Mouse (Mus musculus) kidney, postnatal 25 days (tissue): ENCODE measurements around the gene Egr4.
A peak's percentile ranks its signal among the peaks of the same experiment; 100 is the strongest.

Experiments
- DNase-seq, 2 experiments: peaks; one replicate each; pipeline ENCODE4 v3.0.0; 2021; ENCODE audit warnings: mixed read lengths in 2 of 2

Gene Egr4

DNA sequence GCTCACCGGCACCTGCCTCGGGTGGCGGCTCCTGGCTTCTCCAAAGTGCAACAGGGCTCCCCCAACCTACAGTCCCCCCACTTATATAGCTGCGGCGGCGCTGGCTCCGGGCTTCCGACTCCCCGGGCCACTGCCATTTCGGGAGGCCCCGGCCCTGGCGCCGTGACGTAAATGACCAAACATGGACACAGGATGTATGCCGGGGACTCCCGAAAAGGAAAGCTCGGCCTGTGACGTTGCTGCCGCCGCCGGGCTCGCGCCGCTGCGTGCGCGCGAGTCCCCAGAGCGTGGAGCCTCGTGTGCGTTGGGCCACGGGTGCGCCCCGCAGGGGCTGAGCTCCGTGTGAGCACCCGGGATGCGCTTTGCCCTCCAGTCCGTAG, at the start of gene Egr4:
TSS of gene Egr4 (minus strand) at position 59 of the 380 bp plus-strand sequence.
- DNase-seq: no peak

DNA sequence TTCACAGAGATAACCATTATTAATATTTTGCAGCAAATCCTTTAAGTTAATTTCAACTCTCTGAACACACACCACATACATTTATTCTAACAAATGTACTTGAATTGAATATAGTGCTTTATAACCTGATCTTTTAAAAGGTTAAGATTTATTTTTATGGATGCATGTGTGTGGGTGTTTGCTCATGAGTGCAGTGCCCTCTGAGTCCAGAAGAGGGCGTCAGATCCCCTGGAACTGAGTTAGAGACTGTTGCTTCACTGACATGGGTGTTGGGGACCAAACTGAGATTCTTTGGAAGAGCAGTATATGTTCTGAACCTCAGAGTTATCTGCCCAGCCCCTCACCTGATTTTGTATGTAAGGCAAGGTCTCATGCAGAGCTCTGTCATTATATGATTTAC, 49.0 kb upstream of the Egr4 start:
- no peak for DNase-seq

DNA sequence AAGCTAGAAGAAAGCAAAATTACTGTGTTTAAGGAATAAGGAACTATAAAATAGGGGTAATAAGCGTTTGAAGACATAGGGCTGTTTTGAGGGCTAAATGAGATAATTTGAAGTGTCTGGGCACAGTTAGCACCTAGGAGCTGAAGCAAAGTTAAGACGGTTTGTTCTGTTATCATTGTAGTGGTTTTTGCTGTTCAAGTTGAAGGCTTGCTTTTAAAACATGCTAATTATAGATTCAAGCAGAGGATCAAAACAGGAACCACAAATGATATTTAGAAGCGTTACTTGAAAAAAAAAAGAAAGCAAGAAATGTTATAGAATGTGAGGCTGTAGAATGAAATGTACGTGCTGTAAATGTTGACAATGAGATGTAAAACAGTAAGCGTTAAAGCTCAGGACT, 34.3 kb upstream of the Egr4 start:
- no peak for DNase-seq

DNA sequence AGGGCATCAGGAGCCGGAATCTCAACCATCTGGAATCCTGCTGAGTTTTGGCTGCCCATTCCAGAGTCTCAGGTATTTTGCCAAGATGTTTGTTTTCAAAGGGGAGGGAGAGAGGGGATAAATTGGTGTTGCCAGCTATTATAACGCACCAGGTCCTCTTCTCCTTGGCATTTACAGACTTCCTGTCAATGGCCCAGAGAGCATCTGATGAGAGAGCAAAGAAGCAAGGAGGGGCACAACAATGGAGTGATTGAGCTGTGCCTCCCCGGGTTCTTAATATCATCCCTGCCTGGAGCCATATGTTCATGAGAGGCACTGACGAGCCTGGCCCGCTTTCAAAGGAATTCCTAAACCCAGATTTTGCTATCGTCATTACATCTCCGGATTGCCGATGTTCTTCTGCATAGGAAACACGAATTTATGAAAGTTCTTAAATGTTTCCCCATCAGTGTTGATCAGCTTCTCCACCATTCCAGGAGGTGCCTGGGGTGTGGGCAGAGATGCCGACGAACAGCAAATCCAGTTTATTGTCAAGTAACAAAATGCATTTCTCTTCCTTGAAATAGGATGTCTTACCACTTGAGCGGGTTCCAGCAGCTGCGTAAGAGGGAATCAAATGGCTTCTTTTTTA, 31.0 kb upstream of the Egr4 start:
- no peak for DNase-seq

DNA sequence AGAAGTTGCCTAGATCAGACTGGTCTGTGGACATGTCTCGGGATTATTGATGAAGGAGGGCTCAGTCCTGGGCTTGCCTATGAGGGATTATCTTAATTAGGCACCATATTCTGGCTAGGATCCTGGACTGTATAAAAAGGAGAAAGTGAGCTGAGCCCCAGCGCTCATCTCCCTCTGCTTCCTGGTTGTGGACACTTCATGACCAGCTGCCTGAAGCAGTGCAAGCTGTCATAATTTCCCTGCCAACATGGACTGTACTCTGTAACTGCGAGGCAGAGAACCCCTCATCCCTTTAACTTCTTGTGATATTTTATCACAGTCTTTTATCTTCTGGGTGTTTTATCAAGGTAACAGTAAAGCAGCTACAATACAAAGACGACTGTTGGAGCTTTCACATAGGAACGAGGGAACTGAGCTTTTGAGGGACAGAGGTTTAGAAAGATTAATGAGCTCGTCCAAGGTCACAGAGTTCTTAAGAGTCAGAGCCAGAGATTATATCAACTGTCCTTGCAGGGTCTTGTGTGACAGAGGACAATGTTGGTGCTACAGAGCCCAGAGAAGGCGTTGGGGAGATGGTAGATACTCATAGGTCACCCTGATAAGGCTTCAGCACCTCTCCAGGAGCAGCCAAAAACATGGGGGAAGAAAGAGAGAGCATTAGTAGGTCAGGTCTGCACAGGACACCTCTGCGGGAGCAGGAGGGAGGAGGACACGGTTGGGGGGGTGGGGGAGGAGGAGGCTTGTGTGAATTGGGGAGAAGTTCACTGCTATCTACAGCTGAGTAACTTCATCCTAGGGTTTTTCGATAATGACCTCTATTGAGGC, 30.2 kb upstream of the Egr4 start:
- no peak for DNase-seq

DNA sequence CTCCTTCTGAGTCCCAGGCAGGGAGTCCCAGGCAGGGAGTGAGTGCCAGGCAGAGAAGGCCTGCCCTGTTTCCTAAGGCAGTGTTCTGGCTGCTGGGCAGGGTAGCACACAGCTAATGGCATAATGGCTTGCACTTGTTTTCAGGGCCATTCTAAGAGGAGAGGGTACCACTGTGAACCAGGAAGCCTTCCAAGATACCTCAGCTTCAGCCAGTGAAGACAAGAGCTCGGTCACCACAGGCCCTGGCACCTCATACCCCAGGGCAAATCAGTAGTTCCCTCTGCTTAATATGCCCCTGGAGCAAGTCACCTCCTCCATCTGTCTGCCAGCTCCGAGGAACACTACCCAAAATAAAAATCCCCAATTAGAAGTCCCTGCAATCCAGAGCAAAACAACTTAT, 9.4 kb upstream of the Egr4 start:
- DNase-seq: no peak

DNA sequence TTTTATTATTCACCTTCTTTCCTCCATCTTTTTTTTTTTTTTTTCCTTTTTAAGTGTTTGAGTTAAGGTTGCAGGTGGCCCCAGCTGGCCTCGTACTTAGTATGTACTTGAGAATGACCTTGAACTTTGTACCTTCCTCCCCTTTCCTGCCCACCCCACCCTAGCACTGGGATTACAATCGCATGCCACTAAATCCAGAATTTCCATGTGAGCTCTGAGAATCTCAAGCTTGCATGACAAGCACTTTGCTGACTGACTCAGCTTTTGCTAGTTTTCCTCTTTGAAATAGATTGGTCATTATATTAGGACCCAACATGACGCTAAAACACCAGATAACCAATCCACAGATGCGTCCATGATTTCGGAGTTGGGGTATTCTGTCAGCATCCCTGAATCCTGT, 8.6 kb upstream of the Egr4 start:
- DNase-seq: no peak

DNA sequence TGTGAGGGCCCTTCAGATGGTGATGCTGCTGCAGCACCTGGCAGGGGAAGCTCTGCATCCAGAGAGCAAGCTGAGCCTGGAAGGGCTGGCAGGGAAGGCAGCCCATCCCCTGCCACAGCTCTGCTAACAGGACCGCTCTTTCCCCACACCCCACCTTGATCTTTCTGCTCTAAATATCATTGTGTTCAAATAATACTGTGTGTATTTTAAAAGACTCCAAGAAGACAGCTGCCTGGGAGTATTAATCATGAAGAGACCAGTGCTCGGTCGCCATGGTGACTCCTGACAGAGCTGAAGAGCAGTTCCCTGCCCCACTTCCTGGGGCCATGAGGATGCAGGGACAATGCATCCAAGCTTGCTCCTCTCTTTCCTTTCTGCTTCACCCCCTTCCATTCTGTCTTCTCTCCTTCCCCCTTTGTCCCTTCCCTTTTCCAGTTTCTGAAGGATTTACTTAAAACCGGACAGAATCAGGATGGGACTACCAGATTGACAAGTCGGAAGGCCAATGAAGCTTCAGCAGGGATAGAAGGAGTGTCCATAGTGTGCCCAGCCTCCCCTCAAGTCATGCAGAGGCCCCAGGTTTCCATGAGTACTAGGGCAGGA, 4.8 kb upstream of the Egr4 start:
- no peak for DNase-seq

DNA sequence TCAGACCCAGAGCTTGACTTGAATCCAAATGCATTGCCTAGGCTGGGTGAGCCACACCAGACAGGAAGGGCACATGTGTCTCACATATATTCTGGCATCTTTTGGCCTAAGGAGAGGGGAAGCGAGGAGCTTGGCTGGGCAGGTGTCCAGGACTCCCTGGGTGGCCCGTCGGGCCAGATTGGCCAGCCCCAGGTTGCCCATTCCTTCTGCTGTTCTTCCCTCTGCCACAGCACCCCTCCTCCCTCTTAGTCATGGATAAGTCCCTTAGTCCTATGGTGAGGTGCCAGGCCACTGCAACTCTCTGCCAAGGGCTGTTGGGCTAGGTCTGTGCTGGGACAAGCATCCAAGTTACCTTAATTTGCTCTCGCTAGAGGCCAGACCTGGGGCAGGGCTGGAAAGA, 2.6 kb upstream of the Egr4 start:
- DNase-seq: no peak

DNA sequence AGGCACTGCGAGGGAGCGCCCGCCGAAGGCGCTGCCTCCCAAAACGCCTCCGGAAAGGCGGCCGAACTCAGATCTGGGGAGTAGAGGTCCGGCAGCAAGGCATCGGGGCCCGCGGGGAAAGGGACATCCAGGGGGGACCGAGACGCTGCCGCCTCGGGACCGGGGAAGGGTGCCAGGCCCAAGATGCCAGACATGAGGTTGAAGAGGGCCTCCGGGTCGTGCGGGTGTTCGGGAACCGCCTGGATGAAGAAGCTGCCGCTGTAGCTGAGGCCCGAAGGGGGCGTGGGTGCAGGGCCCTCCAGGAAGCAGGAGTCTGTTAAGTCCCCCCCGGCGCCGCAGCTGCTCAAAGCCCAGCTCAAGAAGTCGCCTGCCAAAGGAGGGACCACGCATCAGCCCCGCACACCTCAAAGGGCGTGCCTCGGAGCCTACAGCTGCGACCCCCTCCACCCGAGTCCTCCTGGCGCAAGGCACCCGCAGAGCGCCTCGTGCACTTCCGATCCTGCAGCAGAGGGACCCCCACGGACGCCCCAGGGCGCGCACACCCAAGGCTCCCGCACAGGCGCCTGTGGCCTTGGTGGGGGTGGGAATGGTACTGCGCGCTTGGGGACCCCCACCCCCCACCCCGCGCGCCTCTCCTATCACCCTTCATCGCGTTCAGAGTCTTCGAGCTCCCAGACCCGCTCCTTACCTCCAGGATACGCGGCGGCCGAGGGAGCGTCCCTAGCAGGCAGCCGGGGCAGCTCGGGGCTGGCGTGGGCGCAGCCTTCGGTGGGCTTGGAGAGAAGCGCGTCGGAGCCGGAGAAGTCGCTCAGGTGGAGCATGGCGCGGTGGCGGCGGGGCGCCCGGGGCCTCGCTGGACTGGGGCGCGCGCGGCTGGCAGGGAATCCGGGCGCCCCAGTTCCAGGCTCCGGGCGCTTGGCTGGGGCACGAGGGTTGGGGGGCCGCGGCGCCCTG, 535 bp downstream of the Egr4 start:
- DNase-seq: no peak

DNA sequence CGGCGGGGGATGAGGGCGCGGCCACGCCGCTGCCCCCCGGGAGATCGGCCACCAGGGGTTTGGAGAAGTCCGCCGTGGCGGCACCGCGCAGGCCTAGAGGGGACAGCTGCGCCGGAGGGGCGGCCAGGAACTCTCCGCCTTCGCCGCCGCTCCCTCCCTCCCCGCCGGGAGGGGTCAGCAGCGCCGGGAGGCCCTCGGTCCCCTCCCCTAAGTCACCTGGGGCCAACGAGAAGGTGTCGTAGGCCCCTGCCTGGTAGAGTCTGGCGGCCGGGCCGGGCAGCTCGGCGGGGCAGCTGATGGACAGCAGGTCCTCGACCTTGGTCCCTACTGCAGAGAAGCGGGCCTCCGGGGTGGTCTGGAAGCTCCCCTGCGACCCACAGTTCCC, 1.3 kb downstream of the Egr4 start:
- no peak for DNase-seq

DNA sequence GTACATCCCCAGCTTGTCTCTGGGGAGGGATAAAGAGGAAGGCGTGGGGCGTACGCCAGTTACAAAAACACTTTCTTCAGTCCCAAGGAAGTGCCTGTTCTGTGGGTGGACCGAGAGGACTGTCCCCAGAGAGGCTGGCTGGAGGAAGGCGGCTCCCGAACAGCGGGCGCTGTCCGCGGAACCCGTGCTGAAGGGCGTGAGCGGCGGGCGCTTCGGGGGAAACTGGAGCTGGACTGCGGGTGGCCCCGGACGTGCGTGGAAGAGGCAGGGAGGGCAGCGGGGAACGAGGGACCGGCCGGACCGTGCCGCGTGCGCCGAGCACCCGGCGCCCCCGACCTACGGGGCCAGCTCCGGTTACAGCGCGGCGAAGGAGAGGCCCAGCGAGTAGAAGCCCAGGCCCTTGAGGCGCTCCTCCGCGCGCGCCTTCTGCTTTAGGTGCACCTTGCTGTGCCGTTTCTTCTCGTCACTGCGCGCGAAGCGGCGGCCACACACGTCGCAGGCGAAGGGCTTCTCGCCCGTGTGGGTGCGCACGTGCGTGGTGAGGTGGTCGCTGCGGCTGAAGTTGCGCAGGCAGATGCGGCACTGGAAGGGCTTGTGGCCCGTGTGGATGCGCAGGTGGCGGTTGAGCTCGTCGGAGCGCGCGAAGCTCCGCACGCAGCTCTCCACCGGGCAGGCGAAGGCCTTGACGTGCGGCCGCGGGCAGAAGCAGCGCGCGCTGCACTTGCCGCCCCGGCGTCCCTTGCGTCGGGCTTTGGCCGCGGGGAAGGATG, 1.9 kb downstream of the Egr4 start:
- DNase-seq: peak; percentile 28 to 47

DNA sequence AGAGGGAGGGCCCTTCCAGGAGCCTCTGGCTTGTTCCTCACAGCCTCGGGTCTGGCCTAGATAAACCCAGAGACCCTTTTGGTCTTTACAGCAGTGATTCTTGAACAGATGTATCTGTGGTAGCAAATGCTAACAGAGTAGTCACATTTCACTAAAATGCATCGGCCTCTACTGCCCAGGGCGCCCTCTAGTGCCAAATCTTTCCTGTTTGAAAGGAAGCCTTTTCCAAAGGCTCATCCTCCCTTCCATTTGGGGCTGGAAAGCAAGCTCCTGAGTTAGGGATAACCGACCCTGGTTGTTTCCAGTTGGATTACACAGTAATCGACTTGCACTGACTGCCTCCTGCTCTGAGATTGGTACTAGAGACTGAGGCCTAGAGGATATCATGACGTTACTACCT, 2.9 kb downstream of the Egr4 start:
- peak in 1 of 2 experiments; percentile 69 for DNase-seq

DNA sequence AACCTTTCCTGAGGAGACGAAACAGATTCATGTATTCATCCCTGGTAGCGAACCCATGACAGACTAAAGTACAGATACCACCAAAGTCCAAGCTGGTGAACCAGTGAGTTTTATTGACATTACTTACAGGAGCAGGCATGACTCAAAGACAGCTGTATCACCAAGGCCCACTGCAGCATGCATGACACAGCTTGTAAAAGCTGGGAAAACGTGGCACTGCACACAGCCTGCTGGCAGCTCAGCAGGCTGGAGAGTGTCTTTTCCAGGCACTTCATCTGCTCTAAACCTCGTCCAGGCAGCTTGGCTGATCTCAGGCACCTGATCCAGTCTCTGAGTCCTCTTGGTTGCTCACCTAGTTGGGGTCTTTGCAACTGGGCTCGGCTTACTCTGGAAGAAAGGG, 4.8 kb downstream of the Egr4 start:
- DNase-seq: no peak

DNA sequence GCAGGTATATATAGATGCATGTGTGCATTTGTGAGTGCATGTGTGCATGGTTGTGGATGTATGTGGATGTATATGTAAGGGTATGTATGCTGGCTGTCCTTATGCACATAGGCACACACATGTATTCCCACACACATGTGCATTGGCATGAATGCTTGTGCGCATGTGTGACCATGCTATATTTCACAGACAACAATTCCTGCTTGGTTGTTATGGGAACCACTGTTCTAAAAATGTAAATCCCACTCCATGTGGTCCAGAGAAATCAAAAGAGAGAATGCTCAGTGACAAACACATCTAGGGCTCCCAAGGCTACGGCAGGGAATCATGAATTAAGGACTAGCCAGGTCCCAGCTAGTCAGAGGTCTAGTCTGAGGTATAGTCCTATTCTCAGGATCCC, 8.5 kb downstream of the Egr4 start:
- DNase-seq: no peak

DNA sequence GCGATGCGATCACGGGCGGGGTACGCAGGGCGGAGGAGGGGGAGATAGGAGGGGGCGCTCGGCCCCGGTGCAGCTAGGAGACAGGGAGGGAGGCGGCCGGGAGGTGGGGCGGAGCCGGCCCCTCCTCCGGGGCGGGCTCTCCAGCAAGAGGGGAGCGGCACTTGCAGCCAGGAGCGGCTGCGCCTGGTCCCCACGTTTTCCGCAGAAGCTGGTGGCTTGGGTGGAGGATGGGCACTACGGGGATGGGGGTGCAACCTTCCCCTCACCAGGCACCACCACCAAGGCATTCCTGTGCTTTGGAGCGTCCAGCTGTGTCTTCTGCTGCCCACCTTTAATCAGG, 10.5 kb downstream of the Egr4 start, which contains the start of gene Fbxo41:
TSS of gene Fbxo41 (minus strand) at position 84 of the 340 bp plus-strand sequence.
- no peak for DNase-seq

DNA sequence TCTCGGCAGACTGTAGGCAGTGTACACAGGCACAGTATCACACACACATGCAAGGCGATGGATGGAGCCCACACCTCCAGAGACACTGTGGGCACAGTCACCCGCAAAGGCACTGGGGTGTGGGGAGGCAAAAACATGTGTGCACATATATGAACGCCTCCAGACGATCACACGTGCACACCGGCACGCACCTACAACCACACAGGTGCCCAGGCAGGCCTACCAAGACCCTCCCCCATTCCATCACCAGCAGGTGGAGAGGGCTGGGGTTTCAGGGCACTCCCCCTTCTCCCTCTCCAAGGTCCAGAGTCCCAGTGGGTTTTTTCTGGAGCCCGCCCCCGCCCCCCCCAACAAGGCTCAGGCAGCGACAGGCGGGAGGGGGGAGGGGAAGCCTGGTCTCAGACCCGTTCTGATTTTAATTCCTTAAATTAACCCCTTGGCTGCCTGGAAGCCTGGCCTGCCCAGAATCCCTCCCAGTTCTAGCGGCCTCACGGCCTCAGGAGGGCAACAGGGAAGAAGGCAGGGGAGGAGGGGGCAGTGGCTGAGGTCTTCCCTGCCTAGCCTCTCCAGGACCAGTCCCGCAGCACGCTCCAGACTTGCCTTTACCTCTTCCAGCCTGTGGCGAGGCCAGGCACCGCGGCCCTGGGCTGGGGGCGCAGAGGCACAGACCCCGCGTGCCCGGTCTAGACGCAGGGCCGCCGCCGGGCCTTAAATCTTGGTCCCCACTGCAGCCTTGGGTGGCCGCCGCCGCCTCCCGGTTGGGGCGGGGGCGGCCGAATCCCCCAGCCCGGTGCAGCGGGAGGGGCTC, 11.1 kb downstream of the Egr4 start:
- no peak for DNase-seq

DNA sequence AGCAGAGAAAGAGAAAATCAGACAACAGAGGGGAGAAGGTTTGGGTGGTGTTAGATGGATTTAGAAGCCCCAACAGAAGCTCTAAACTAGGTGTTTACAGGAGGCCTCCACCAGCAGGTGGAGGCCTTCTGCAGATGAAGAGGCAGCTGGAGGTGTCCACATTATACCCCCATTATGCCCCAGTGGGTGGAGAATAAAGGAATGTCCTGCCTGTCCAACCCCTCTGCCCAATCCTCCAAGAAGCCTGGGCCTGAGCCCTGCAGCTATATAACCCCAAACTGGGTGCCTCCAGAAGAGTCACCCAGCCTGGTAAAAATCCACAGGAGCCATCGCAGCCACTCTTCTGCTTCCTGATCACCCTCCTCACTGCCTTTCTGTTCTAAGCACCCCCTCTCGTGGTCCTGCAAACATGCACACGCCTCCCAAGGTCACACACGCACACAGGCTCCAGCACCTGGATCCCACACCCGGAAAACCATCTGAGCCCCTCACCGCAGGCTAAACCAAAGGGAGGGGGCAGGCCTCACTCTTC, 11.8 kb downstream of the Egr4 start:
- no peak for DNase-seq

DNA sequence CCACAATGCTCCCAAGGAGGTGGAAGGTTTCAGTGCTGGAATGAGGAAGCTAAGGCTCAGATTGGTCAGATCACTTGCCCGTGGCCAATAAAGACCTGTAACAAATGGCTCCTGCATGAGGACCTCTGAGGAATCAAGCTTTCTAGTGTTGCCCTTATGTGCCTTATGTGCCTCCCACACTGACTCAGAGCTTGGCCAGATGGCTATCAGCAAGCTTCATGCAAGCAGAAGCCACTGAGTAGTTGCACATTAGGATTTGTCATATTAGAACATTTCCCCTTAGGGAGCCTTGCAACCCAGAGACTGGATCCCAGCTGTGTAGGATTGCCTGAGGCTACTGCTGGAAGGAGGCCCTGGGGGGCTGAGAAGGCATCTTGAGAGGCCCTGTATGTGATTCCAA, 13.0 kb downstream of the Egr4 start:
- DNase-seq: no peak

DNA sequence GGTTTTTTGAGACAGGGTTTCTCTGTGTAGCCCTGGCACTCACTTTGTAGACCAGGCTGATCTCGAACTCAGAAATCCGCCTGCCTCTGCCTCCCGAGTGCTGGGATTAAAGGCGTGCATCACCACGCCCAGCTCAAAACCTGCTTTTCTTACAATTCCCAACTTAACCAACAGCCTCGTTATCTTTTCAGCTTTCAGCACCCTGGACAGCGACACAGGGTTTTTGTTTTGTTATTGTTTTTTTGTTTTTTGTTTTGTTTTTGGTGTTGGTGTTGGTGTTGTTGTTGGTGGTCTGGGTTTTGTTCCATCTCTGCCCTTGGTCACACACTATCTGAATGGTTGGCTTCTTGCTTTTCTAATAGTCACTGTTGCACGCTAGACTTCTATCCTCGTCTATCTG, 15.2 kb downstream of the Egr4 start:
- DNase-seq: peak in 1 of 2 experiments; percentile 36

DNA sequence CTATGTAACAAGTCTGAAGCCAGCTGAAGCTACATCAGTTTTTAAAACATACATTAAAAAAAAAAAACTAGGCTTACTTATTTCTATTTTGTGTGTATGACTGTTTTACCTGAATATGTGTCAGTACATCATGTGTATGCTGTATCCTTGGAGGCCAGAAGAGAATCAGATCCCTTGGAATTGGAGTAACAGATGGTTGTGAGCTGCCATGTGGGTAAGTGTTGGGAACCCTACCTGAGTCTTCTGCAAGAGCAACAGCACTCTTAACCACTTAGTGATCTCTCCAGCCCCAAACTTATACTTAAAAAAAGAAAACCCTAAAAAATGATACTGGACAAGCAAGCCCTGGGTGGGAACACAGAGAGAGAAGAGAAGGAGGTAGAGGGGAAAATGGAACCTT, 16.4 kb downstream of the Egr4 start:
- no peak for DNase-seq
